Mouse (Mus musculus) heart, embryonic 11.5 days (tissue): ENCODE measurements around the gene Adamts16. TPM values are rescaled to one million over a fixed set of nuclear protein-coding genes. Genes with fewer than 3 reads are reported as not detected.
"Not testable (repeated sequence)": the region's sequence is repeated elsewhere in the genome, so short reads cannot be mapped to it uniquely, and the experiment has no call there.

ENCODE experiments used
- ATAC-seq: fragments of 200-750 bp; cut with Nextera tagmentation; replicated peaks from 2 replicates; pipeline ENCODE4 v1.8.0; 2017; ENCODE audit warnings: moderate library complexity; ENCODE audit not compliant: insufficient number of reproducible peaks, low FRiP score, low TSS enrichment
- H3K27ac ChIP-seq: fragments of 300-500 bp; sonication (generic); 2 replicates; pipeline ENCODE4 v1.5.1; 2014; ENCODE audit warnings: mild to moderate bottlenecking, low read depth, low read length
- H3K27me3 ChIP-seq: fragments of 300-500 bp; sonication (generic); 2 replicates; pipeline ENCODE4 v1.6.1; 2014; ENCODE audit warnings: mild to moderate bottlenecking, low read length, mixed read lengths; ENCODE audit not compliant: control insufficient read depth, insufficient read depth
- H3K36me3 ChIP-seq: fragments of 300-500 bp; sonication (generic); 2 replicates; pipeline ENCODE4 v1.6.1; 2014; ENCODE audit warnings: mild to moderate bottlenecking, low read length, moderate library complexity, mixed read lengths; ENCODE audit not compliant: control insufficient read depth, insufficient read depth
- H3K4me1 ChIP-seq: fragments of 300-500 bp; sonication (generic); 2 replicates; pipeline ENCODE4 v1.6.1; 2014; ENCODE audit warnings: low read length; ENCODE audit not compliant: control insufficient read depth, insufficient read depth
- H3K4me2 ChIP-seq: fragments of 300-500 bp; sonication (generic); 2 replicates; pipeline ENCODE4 v1.6.1; 2014; ENCODE audit warnings: mild to moderate bottlenecking, moderate library complexity
- H3K4me3 ChIP-seq: fragments of 300-500 bp; sonication (generic); 2 replicates; pipeline ENCODE4 v1.5.1; 2014; ENCODE audit warnings: low read depth, low read length
- H3K9ac ChIP-seq: fragments of 300-500 bp; sonication (generic); 2 replicates; pipeline ENCODE4 v1.6.1; 2014; ENCODE audit warnings: mild to moderate bottlenecking, low read depth, low read length, moderate library complexity
- H3K9me3 ChIP-seq: fragments of 300-500 bp; sonication (generic); replicated peaks from 2 replicates; pipeline ENCODE4 v1.6.1; 2016; ENCODE audit warnings: low read length; ENCODE audit not compliant: control insufficient read depth
- WGBS: fragments of 180-500 bp; shearing (Covaris S2); extraction: QIAGEN DNeasy Blood & Tissue Kit; methylation state at CpG from one replicate; pipeline ENCODE4 v1.1.7; 2014; ENCODE audit not compliant: insufficient replicate concordance; 5-methylcytosine and 5-hydroxymethylcytosine counted together
- polyA plus RNA-seq: library from polyadenylated mRNA; unstranded; fragments of >200 nt; fragmentation: Nextera tagmentation; extraction: Ambion mirVana; gene quantifications from 2 replicates; pipeline ENCODE4 v1.2.1, GENCODE M21; 2014

The Adamts16 gene
- polyA plus RNA-seq, 1 experiment from 2014 or later, result 0.10 TPM

DNA sequence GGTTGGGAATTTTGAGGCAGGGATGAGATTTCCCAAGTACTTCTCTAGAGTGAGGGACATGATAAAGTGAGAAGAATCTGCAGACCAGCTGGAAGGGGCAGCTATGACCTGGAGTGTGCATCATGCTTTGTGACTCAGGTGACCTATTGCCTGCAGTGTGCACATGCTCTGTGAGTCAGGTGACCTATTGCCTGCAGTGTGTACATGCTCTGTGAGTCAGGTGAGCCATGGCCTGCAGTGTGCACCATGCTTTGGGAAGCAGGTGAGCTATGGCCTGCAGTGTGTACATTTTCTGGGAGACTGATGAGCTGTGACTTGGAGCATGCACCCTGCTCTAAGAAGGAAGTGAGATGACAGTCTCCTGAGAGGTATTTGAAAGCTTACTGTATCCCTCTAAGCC lies 33.1 kb upstream of the Adamts16 start:
- H3K27me3 ChIP-seq, result no peaks in the 10 kb centered on the region
- H3K9ac ChIP-seq, result no peak overlapping the region
- no peaks in the 10 kb centered on the region for H3K36me3 ChIP-seq
- H3K9me3 ChIP-seq, result no peaks in the 10 kb centered on the region
- H3K4me3 ChIP-seq, result no peak overlapping the region
- H3K4me2 ChIP-seq, result no peak overlapping the region
- no peak; the same call in 1 of the 2 replicates for ATAC-seq
- H3K27ac ChIP-seq, result no peak overlapping the region
- H3K4me1 ChIP-seq, result no peaks in the 10 kb centered on the region

DNA sequence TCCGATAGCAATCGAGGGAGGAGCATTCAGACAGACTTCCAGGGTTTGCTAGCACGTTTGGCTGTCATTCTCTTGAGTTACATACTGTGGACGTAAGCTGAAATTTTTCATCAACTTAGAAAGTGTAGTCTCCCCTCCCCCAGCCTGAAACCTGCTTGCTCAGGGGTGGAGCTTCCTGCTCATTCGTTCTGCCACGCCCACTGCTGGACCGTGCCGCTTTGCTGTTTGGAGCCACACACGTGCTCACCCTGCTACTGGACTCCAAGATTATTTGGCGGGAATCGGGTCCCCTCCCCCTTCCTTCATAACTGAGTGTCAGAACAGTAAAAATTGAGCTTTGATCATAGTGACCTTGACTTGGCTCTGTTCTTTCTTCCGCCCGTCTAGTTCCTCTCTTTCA lies 32.2 kb upstream of the Adamts16 start:
- H3K4me2 ChIP-seq, H3K27me3 ChIP-seq, H3K4me3 ChIP-seq, ATAC-seq, H3K36me3 ChIP-seq, H3K9ac ChIP-seq, H3K27ac ChIP-seq, H3K4me1 ChIP-seq, H3K9me3 ChIP-seq: not testable (repeated sequence)
- WGBS, result 70% methylated on average over 13 of the region's 13 CpGs

DNA sequence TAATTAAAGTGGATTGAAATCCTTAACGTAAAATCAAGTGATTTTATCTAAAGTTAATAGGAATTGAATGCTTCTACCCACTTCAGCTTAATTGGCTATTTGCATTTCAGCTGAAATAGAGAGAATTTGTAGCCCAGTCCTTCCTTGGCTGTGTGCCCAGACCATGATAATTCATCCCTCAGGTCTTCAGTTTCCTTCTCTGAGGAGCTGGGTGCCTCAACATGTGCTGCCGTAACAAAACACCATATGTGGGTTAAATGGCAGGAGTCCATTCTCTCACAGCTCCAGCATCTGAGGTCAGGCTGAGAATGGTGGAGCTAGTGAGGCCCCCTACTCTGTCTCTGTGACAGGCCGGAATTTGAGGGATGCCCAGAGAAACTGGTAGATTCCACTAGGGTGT lies 29.4 kb upstream of the Adamts16 start:
- Histone ChIP-seq H3K36me3 (no peaks in the 10 kb centered on the region), H3K9ac (no peak overlapping the region), H3K4me2 (no peak overlapping the region), H3K27ac (no peak overlapping the region), H3K4me3 (no peak overlapping the region), H3K4me1 (no peaks in the 10 kb centered on the region), H3K9me3 (no peaks in the 10 kb centered on the region), H3K27me3 (no peaks in the 10 kb centered on the region)
- WGBS, result 77% methylated on average over 3 of the region's 3 CpGs
- no peak for ATAC-seq

DNA sequence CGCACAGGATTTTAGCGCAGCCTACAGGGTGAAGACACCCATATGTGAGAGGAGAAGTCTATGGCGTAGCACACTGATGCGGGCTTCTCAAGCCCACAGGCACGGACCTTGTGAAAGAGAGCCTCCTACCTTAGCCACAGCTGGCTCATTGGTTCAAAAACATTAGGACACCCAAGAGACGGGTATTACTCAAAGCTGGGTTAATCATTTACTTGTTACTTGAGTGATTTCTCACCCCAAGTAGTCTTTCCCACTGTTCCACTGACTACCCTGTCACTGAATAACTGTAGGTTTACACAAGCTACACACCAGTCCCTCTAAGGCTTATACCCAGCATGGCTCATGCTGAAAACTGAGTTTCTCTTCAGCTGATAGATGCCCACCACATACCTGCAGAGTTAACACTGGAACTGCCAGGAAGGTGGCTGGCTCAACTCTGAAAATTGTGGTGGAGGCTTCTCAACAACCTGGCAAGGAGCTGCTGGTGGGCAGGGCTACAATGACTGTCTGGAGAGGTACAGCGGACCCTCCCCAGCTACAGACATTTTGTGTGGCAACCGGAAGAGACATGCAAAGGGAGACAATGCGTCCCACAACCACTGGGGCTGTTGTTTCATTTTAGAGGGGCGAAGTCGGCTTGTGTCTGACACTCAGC lies 25.5 kb upstream of the Adamts16 start:
- no peak overlapping the region for H3K27ac ChIP-seq
- no peaks in the 10 kb centered on the region for H3K4me1 ChIP-seq
- no peak overlapping the region for H3K4me2 ChIP-seq
- ATAC-seq, result no peak
- no peaks in the 10 kb centered on the region for H3K36me3 ChIP-seq
- whole genome bisulfite sequencing, result 82% methylated on average over 11 of the region's 11 CpGs
- no peaks in the 10 kb centered on the region for H3K9me3 ChIP-seq
- no peak overlapping the region for H3K4me3 ChIP-seq
- H3K27me3 ChIP-seq, result no peaks in the 10 kb centered on the region
- no peak overlapping the region for H3K9ac ChIP-seq

DNA sequence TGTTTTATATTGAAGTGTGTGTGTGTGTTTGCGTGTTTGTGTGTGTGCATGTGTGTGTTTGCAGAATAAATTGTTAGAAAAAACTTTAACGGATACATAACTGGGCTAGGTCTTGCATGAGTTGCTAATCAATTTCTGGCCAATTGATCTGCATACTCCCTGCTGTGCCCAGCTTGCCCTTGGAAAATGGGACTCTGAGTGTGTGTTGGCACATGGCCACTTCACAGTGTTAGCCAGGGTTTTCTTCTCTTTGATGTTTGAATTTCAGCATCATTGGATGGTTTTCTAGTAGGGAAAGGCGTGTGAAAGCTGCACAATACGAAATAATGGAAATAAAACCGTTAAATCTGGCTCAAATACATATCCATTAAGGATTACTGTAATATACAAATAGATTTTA lies 24.3 kb upstream of the Adamts16 start:
- H3K27me3 ChIP-seq, result no peaks in the 10 kb centered on the region
- no peak overlapping the region for H3K9ac ChIP-seq
- no peaks in the 10 kb centered on the region for H3K9me3 ChIP-seq
- no peaks in the 10 kb centered on the region for H3K36me3 ChIP-seq
- no peak overlapping the region for H3K27ac ChIP-seq
- H3K4me1 ChIP-seq, result no peaks in the 10 kb centered on the region
- 76% methylated on average over 5 of the region's 5 CpGs for WGBS
- no peak overlapping the region for H3K4me3 ChIP-seq
- H3K4me2 ChIP-seq, result no peak overlapping the region
- no peak for ATAC-seq

DNA sequence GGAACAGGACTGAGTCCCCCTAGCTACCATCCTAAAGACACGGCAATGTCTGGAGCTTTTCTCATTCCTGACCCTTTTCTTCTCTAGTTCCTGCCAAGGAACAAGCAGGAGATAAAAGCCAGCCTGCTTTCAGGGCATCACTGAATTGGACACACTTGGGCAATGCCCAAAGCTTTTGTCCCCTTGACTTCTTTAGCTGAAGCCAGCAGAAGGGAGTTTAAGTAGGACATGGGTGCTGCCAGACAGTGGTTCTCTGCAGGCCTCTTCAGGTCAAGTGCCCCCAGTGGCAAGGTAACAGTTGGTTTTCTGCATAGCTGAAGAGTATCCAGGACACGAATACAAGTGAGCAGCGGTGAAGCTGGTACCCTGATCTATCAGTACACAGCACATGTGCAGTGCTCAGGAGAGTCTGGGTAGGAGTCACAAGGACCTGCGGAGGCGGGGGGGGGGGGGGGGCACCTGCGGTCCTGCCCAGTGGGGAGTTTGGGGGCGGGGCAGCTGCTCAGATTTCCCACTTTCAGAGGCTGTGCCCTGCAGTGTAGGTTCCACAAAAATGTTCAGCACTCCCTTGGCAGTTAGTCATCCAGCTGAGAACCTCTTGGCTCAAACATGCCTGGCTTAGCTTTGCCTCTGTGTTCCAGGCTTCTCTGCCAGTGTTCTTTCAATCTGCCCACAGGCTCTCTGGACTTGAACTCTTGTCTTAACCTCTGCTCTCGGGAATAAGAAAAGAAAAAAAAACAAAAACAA lies 20.7 kb upstream of the Adamts16 start:
- no peak for ATAC-seq
- no peaks in the 10 kb centered on the region for H3K9me3 ChIP-seq
- WGBS, result 58% methylated on average over 6 of the region's 8 CpGs

DNA sequence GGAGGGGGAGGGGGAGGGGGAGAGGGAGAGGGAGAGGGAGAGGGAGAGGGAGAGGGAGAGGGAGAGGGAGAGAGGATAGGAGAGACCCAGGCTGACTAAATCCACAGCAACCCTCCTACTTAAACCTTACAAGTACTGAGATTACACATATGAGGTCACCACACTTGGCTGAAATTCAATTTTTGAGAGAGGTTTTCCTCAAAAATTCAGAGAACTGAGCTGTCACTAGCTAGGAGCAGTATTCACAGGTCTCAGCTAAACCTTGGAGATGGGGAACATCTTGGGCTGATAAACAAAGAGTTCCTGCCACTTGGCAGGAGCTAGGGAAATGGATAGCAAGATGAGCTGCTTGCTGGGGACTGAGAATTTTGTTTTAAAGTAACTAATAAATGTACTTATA lies 12.0 kb upstream of the Adamts16 start:
- H3K4me2 ChIP-seq, result no peak overlapping the region
- no peak overlapping the region for H3K27ac ChIP-seq
- no peak for ATAC-seq
- H3K27me3 ChIP-seq, result no peaks in the 10 kb centered on the region
- no peak overlapping the region for H3K9ac ChIP-seq
- H3K4me3 ChIP-seq, result no peak overlapping the region
- H3K36me3 ChIP-seq, result no peaks in the 10 kb centered on the region
- no peaks in the 10 kb centered on the region for H3K4me1 ChIP-seq
- no peaks in the 10 kb centered on the region for H3K9me3 ChIP-seq

More for the DNA sequence above, 20.7 kb upstream of the Adamts16 start:
- no peak overlapping the region for H3K4me2 ChIP-seq
- H3K27ac ChIP-seq, result no peak overlapping the region
- no peak overlapping the region for H3K9ac ChIP-seq
- H3K36me3 ChIP-seq, result no peaks in the 10 kb centered on the region
- H3K4me3 ChIP-seq, result no peak overlapping the region
- H3K4me1 ChIP-seq, result no peaks in the 10 kb centered on the region
- H3K27me3 ChIP-seq, result no peaks in the 10 kb centered on the region

DNA sequence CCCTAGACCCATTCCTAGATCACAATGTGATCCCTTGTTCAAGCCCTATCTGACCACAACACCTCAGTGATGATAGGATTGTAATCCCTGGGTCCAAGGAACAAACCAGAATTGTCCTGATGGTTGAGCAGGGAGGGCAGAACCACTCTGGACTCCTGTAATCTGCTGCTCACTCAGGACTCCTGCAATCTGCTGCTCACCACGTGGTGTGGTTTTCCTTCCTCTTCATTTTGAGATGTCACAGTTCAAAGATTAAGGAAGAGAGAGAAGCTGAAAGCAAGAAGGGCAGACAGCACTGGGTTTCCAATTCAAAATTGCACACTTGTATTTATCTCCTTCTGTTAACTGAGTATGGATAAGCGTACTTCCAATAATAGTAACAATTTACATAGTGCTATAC lies 5.3 kb upstream of the Adamts16 start:
- ATAC-seq, result no peak
- Histone ChIP-seq H3K4me2 (no peak overlapping the region), H3K4me3 (no peak overlapping the region), H3K9ac (no peak overlapping the region), H3K4me1 (no peaks in the 10 kb centered on the region), H3K27ac (no peak overlapping the region), H3K27me3 (peaks cover 12% of the 10 kb centered on the region), H3K9me3 (no peaks in the 10 kb centered on the region), H3K36me3 (no peaks in the 10 kb centered on the region)
- 53% methylated on average over 2 of the region's 2 CpGs for WGBS

DNA sequence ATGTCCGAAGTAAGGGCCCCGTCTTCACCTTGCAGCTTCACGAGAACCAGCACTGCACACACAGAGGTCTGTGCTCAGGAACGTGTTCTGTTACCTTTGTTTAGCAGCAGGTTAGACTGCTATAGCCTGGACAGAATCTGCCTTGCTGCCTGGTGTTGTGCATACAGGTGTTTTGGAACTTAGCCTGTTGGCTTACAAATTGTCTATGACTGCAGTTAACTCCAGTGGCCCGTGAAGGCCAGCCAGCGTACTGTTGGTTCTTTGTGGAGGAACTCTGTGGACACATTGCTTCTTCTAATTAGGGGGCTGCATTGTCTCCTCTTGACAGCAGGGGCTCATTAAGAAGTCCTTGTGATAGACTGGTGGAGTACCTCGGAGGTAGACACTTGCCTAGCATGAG lies 3.9 kb upstream of the Adamts16 start:
- no peak overlapping the region for H3K27ac ChIP-seq
- no peaks in the 10 kb centered on the region; the same call in 1 of the 2 replicates for H3K4me1 ChIP-seq
- no peak overlapping the region for H3K9ac ChIP-seq
- H3K36me3 ChIP-seq, result no peaks in the 10 kb centered on the region
- no peak overlapping the region for H3K4me2 ChIP-seq
- H3K27me3 ChIP-seq, result peaks cover 26% of the 10 kb centered on the region
- H3K9me3 ChIP-seq, result no peaks in the 10 kb centered on the region
- no peak overlapping the region for H3K4me3 ChIP-seq
- WGBS, result 78% methylated on average over 7 of the region's 7 CpGs
- ATAC-seq, result no peak
